Mouse (Mus musculus) lung, adult 2 months (tissue): Measurements from ENCODE around the gene Upf1.

Experiments
- CTCF ChIP-seq: fragments of 200-500 bp; IDR thresholded peaks from 2 replicates; pipeline ENCODE4 v1.5.1; 2011; ENCODE audit warnings: mild to moderate bottlenecking, low read length, control low read depth; ENCODE audit not compliant: insufficient read depth
- POLR2A ChIP-seq: fragments of 200-500 bp; IDR thresholded peaks from 2 replicates; pipeline ENCODE4 v1.6.1; 2011; ENCODE audit warnings: low read depth, mild to moderate bottlenecking, control low read depth, low read length, borderline replicate concordance; ENCODE audit errors: extremely low read depth

- TF ChIP-seq POLR2A (no peak), CTCF (peak; percentile 77)
Observed at GRCm38 (mm10) chr8:70383287-70383686, 30.2 kb upstream of the Upf1 start.
